Mouse (Mus musculus): ENCODE data around the gene Rcc2.

DNA sequence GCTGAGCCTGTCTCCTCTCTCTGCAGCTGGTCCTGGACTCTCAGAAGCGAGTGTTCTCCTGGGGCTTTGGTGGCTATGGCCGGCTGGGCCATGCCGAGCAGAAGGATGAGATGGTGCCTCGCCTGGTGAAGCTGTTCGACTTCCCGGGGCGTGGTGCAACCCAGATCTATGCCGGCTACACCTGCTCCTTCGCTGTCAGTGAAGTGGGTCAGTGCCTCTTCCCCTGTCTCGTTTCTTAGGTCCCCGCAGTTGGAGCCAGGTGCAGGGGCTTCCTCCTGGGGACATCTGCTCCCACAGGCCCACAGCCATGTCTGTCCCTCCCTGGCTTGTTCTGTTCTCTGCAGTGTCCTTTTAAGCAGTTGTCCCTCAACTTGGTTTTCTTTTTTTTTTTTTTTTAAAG is 16.7 kb downstream of the Rcc2 start:
- TF ChIP-seq POLR2A (IDR thresholded peaks at IDR 0.05; ENCODE audit: extremely low read depth, insufficient read depth, low read length) (no peak), CTCF (IDR thresholded peaks at IDR 0.05; ENCODE audit: extremely low read depth, insufficient read depth, low read length) (no peak)
